Mouse (Mus musculus): ENCODE results near the gene CK137956. TPM values are rescaled to one million over a fixed set of nuclear protein-coding genes. Genes with fewer than 3 reads are reported as not detected.
A peak's percentile ranks its signal among the peaks of the same experiment; 100 is the strongest.

The CK137956 gene
- total RNA-seq, 1 experiment from 2014 or later: not detected

DNA sequence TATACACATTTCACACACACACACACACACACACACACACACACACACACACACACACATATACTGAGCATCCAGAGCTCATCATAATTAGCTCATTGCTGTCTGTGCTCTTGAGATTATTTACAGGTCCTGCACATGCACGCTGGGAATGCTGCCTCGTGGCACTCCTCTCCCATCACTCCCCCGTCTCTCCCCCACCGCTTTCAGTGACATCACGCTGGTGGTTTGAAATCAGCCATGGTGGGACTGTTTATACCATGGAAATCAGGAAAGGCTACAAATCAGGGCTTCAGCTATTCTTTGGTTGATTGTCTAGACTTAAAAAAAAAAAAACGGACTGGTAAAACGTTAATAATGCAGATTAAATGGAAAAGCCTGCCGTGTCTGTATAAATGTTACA lies 63.6 kb downstream of the CK137956 start:
- DNase-seq: no peak

DNA sequence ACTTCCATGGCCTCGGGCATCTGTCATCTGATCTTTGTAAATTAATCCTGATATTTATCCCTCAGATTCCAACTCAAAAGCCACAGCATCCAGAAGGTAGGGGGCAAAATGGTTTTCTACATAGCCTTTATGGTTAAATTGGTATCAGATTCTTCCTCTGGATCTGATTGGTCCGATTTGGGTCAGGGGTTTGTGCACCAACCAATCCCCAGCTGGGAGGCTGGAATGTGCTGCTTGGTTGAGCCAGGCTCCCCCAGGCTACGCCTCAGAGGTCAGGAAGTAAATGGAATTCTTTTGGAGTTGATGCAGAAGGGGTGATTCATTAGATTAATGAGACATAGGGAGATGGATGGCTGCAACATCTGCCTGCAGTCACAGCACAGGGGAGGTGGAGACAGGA lies 66.8 kb downstream of the CK137956 start:
- DNase-seq: no peak

DNA sequence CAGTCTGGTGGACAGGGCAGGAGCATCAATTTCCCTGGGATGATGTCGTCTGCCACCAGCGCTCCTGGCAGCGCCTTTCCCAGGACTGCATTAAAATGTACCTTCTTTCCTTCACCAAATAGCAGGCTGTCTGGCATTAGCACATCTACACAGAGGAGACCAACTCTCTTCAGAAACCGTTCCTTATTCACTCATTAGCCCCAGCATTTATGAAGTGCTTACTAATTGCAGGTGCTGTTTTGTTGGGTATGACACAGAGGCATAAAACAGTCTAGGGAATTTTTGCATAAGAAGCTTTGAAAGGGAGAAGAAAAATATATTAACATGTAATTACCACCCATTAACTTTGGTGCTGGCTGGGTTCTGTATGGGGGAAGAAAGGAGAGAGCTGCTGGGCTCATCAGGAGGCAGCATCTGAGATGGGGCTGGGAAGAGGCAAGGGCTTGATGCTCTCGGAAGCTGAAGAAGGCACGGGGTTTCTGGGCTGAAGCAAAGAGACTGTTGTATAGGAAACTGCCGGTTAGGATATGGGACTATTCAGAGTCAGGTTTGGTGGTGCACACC lies 69.8 kb downstream of the CK137956 start:
- DNase-seq: no peak

DNA sequence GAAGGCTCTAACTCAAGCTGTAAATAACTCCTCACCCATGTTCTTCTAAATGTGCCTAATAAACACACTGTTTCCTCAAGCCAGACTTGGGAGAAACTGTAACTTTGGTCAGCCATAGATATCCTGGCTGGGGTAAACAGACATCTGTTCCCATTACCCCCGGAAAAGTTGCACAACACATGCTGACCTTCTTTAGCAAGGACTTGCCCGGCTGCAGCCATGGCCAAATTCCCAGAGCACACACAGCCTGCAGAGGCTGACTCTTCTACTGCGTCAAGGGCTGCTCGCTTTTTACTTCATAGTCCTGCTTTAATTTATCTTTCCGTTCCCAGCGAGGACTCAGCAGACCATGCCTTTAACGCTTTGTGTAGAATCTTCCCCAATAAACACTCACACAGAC lies 81.7 kb downstream of the CK137956 start:
- DNase-seq: peak; percentile 18

DNA sequence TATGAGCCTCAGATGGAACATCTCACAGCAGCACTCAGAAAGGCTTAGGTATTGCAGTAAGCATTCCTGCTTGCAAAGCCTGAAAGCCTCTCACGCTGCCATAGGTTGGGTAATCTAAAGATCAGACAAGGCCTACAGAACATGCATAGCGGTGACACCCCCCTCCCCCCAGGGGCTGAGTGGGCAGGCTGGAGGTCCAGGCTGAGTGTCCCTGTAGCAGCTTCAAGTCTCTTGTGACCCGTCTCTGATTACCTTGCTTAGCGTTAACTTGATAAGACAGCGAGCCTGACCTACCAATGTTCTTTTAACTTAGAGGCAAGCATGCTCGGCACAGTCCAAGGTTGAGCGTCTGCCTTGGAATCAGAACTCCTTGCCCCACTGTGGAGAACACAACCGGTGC lies 91.8 kb downstream of the CK137956 start:
- DNase-seq: no peak

Other genes with a start within 250 kb of the CK137956 start
- 1.00 and 2.2 TPM in 2 replicates for gene Csmd2, start 16.9 kb upstream of the CK137956 start, total RNA-seq (2021)

All from adrenal gland, postnatal 25 days (tissue).